Mouse (Mus musculus): ENCODE results near the gene Asb6. TPM values are rescaled to one million over a fixed set of nuclear protein-coding genes. Genes with fewer than 3 reads are reported as not detected.

Asb6 gene
- 16.3 and 18.5 TPM in 2 replicates for polyA plus RNA-seq (2012)

DNA sequence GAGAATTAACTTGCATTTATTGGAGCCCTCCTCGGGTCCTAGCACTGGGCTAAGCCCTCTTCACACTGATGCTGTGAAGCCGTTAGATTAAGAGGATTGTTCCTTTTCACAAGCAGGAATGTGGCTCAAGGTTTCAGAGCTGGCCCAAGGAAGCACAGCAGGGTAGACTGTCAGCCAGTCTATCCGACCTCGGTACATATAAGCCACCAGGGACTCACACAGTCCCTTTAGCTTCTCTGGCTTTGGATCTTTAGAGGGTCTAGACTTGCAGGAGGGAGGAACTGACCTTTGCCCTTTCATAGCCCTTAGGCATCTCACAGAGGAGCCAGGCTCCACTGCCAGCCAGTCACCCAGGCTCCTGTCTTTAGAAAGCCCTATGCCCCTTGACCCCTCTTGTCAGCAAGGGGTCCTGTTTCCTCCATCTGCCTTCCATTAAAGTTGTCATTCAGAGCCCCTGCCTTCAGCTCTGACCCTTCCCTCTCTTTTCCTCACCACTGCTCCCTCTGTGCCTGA, at the start of gene Asb6:
Gene Asb6 (minus strand): TSS at position 51 of the 513 bp plus-strand sequence.
- Histone ChIP-seq H3K4me1 (ENCODE audit: control insufficient read depth) (peaks cover 40% of the 10 kb centered on the region), H3K9me3 (ENCODE audit: control insufficient read depth, low read length) (no peaks in the 10 kb centered on the region), H3K27me3 (ENCODE audit: control insufficient read depth) (no peaks in the 10 kb centered on the region; the same call in 1 of the 2 replicates), H3K4me3 (replicated peaks) (no peak within 1 kb of the TSS), H3K36me3 (ENCODE audit: control insufficient read depth) (peaks cover 19% of the 10 kb centered on the region)
- TF ChIP-seq TAL1 (IDR thresholded peaks at IDR 0.05; ENCODE audit: low read length): no peak
- no peak for TF ChIP-seq GATA1 (IDR thresholded peaks at IDR 0.05; ENCODE audit: low read length)

DNA sequence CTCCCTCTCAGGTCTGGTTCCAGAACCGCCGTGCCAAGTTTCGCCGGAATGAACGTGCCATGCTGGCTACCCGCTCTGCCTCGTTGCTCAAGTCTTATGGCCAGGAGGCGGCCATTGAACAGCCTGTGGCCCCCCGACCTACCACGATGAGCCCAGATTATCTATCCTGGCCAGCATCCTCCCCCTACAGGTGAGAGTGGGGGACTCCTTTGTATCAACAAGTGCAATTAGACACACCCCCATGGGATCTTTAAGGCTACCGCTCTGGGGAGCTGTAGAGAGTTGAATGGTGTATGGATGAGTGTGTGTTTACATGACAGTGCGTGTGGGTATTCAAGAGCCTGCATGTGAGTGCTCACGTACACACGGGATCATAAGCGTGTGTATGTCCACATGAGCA, 49.3 kb upstream of the Asb6 start:
- no peak overlapping the region for H3K4me3 ChIP-seq (replicated peaks)
- H3K9me3 ChIP-seq (ENCODE audit: control insufficient read depth, low read length): no peaks in the 10 kb centered on the region
- TF ChIP-seq TAL1 (IDR thresholded peaks at IDR 0.05; ENCODE audit: low read length) (no peak), GATA1 (IDR thresholded peaks at IDR 0.05; ENCODE audit: low read length) (no peak)
- no peaks in the 10 kb centered on the region for H3K27me3 ChIP-seq (ENCODE audit: control insufficient read depth)
- no peaks in the 10 kb centered on the region for H3K36me3 ChIP-seq (ENCODE audit: control insufficient read depth)
- H3K4me1 ChIP-seq (ENCODE audit: control insufficient read depth): no peaks in the 10 kb centered on the region

DNA sequence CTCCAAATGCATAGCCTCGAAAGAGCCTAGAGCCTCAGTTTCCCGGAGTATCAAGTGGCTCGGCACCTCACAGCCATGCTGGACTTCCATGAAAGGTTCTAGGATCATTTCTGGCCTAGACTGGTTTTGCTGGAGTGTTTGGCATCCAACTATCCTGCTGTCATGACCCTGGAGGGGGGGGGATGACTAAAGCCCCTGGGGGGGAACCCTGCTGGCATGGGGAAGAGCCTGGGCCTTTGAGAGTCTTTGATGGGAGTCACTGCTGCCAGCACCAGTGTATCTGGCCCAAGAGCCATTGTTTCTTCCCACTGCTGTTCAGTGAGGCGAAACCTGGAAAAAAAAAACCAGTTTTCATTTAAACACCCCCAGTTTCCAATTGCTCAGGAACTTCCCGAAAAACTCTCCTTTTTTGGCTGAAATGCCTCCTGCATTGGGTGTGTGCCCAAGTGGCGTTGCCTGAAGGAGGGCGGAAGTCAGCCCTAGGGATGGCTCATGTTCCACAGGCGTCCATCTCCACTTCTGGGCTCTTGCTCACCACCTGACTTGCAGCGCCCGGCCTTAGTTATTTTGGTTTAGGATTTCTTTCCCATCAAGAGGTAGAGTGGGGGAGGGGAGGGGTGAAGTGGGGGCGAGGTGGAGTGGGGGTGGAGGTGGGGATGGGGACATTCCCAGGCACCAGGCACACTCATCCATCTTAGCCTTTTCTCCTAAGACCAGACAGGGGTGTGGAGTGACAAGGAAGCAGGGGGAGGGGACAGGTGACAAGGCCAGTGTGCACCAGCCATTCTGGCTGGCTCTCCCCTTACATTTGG, 45.7 kb upstream of the Asb6 start:
- Histone ChIP-seq H3K9me3 (ENCODE audit: control insufficient read depth, low read length) (no peaks in the 10 kb centered on the region), H3K27me3 (ENCODE audit: control insufficient read depth) (no peaks in the 10 kb centered on the region), H3K4me1 (ENCODE audit: control insufficient read depth) (no peaks in the 10 kb centered on the region), H3K4me3 (replicated peaks) (no peak overlapping the region), H3K36me3 (ENCODE audit: control insufficient read depth) (no peaks in the 10 kb centered on the region)
- TF ChIP-seq TAL1 (IDR thresholded peaks at IDR 0.05; ENCODE audit: low read length) (no peak), GATA1 (IDR thresholded peaks at IDR 0.05; ENCODE audit: low read length) (no peak)

DNA sequence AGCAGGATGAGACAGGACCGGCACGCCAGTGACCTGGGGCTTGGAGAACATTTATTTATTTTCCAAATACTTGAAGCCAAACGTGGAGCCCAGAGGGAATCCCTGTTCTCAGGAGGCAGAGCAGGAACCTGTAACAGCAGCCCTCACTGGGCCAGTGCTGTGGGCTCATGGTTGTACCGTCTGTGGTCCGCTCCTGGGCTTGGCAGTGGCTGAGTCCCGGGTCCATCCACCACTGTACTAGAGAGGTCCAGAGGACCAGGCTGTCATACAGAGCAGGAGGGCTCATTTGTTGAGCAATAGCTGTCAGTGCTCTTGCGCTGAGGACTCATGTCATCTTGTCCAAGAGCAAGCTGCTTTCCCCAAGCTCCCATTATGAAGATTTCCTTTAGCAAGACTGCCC, 45.0 kb upstream of the Asb6 start:
- Histone ChIP-seq H3K27me3 (ENCODE audit: control insufficient read depth) (no peaks in the 10 kb centered on the region), H3K4me1 (ENCODE audit: control insufficient read depth) (no peaks in the 10 kb centered on the region), H3K9me3 (ENCODE audit: control insufficient read depth, low read length) (no peaks in the 10 kb centered on the region), H3K36me3 (ENCODE audit: control insufficient read depth) (no peaks in the 10 kb centered on the region), H3K4me3 (replicated peaks) (no peak overlapping the region)
- TF ChIP-seq TAL1 (IDR thresholded peaks at IDR 0.05; ENCODE audit: low read length) (no peak), GATA1 (IDR thresholded peaks at IDR 0.05; ENCODE audit: low read length) (no peak)

GRCm38 (mm10) chr2:30874445-30874844, 44.3 kb upstream of the Asb6 start:
- Histone ChIP-seq H3K27me3 (ENCODE audit: control insufficient read depth) (no peaks in the 10 kb centered on the region), H3K9me3 (ENCODE audit: control insufficient read depth, low read length) (no peaks in the 10 kb centered on the region), H3K36me3 (ENCODE audit: control insufficient read depth) (no peaks in the 10 kb centered on the region), H3K4me1 (ENCODE audit: control insufficient read depth) (no peaks in the 10 kb centered on the region), H3K4me3 (replicated peaks) (no peak overlapping the region)
- no peak for TF ChIP-seq GATA1 (IDR thresholded peaks at IDR 0.05; ENCODE audit: low read length)
- no peak for TF ChIP-seq TAL1 (IDR thresholded peaks at IDR 0.05; ENCODE audit: low read length)

DNA sequence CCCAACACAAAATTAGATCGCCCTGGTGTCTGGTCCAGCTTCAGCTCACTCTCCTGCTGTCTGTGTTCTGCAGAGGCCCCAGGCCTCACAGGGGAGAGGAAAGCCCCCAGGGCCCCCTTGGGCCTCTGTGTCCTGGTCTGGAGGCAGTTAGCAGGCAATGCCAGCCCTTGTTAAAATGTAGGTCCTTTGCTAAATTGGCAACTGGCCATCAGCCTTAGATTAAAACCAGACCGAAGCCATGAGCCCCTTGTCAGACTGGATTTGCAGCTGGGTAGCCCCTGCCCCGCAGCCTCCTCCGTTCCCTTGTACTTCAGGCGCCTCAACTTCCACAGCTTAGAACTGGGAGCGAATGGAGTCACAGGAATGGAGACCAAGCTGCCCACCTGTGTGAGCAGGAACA, 42.5 kb upstream of the Asb6 start:
- no peak for TF ChIP-seq GATA1 (IDR thresholded peaks at IDR 0.05; ENCODE audit: low read length)
- TF ChIP-seq TAL1 (IDR thresholded peaks at IDR 0.05; ENCODE audit: low read length): no peak
- Histone ChIP-seq H3K4me3 (replicated peaks) (no peak overlapping the region), H3K27me3 (ENCODE audit: control insufficient read depth) (no peaks in the 10 kb centered on the region), H3K4me1 (ENCODE audit: control insufficient read depth) (no peaks in the 10 kb centered on the region), H3K36me3 (ENCODE audit: control insufficient read depth) (no peaks in the 10 kb centered on the region), H3K9me3 (ENCODE audit: control insufficient read depth, low read length) (no peaks in the 10 kb centered on the region)

- H3K4me3 ChIP-seq (replicated peaks): no peak overlapping the region
- H3K36me3 ChIP-seq (ENCODE audit: control insufficient read depth): no peaks in the 10 kb centered on the region
- H3K9me3 ChIP-seq (ENCODE audit: control insufficient read depth, low read length): no peaks in the 10 kb centered on the region
- no peak for TF ChIP-seq GATA1 (IDR thresholded peaks at IDR 0.05; ENCODE audit: low read length)
- TF ChIP-seq TAL1 (IDR thresholded peaks at IDR 0.05; ENCODE audit: low read length): no peak
- no peaks in the 10 kb centered on the region for H3K4me1 ChIP-seq (ENCODE audit: control insufficient read depth)
- H3K27me3 ChIP-seq (ENCODE audit: control insufficient read depth): peaks cover 5% of the 10 kb centered on the region
Observed at GRCm38 (mm10) chr2:30870863-30871262, 40.7 kb upstream of the Asb6 start.

- Histone ChIP-seq H3K4me3 (replicated peaks) (no peak overlapping the region), H3K9me3 (ENCODE audit: control insufficient read depth, low read length) (no peaks in the 10 kb centered on the region), H3K27me3 (ENCODE audit: control insufficient read depth) (peaks cover 36% of the 10 kb centered on the region), H3K36me3 (ENCODE audit: control insufficient read depth) (no peaks in the 10 kb centered on the region), H3K4me1 (ENCODE audit: control insufficient read depth) (no peaks in the 10 kb centered on the region)
- TF ChIP-seq GATA1 (IDR thresholded peaks at IDR 0.05; ENCODE audit: low read length) (no peak), TAL1 (IDR thresholded peaks at IDR 0.05; ENCODE audit: low read length) (no peak)
Observed at GRCm38 (mm10) chr2:30865426-30865825, 35.3 kb upstream of the Asb6 start.

DNA sequence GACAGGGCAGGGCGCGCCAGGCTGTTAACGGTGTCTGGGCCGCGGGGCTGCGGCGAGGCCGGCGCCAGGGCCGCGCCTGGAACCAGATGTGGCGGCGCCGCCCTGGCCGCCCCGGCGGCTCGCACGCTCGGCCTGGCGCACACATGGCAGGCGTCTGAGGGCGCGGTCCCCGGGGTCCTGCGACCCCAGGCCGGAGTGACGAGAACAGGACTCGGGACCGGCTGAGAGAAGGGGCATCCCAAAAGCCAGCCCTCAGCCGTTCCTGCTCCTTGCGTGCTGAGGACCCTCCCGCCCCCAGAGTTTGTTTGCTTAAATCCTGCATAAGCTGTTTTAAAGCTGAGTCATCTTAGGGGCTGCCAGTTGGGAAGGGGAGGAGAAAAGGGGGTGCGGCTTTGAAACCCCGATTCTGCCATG, 34.8 kb upstream of the Asb6 start:
- Histone ChIP-seq H3K4me1 (ENCODE audit: control insufficient read depth) (no peaks in the 10 kb centered on the region), H3K36me3 (ENCODE audit: control insufficient read depth) (no peaks in the 10 kb centered on the region), H3K9me3 (ENCODE audit: control insufficient read depth, low read length) (no peaks in the 10 kb centered on the region), H3K4me3 (replicated peaks) (no peak overlapping the region), H3K27me3 (ENCODE audit: control insufficient read depth) (peaks cover 36% of the 10 kb centered on the region)
- TF ChIP-seq TAL1 (IDR thresholded peaks at IDR 0.05; ENCODE audit: low read length) (no peak), GATA1 (IDR thresholded peaks at IDR 0.05; ENCODE audit: low read length) (no peak)

Data from erythroblast, embryonic 14.5 days (primary cell).